Mouse (Mus musculus) embryonic facial prominence, embryonic 14.5 days (tissue): Measurements from ENCODE around the gene Stat2. TPM values are rescaled to one million over a fixed set of nuclear protein-coding genes. Genes with fewer than 3 reads are reported as not detected.

Experiments
- ATAC-seq: fragments of 200-750 bp; cut with Nextera tagmentation; 2 replicates; pipeline ENCODE4 v1.8.0; 2017; ENCODE audit warnings: low read depth, moderate number of reproducible peaks, moderate TSS enrichment
- DNase-seq: peaks from one replicate; pipeline ENCODE4 v3.0.0-alpha.2; 2015; ENCODE audit warnings: low spot score
- H3K27ac ChIP-seq: fragments of 300-500 bp; sonication (generic); replicated peaks from 2 replicates; pipeline ENCODE4 v1.5.1; 2014; ENCODE audit warnings: low read depth, mild to moderate bottlenecking, low read length, moderate library complexity
- H3K27me3 ChIP-seq: fragments of 300-500 bp; sonication (generic); replicated peaks from 2 replicates; pipeline ENCODE4 v1.6.1; 2014; ENCODE audit warnings: low read length; ENCODE audit not compliant: control insufficient read depth, insufficient read depth
- H3K36me3 ChIP-seq: fragments of 300-500 bp; sonication (generic); 2 replicates; pipeline ENCODE4 v1.6.1; 2014; ENCODE audit warnings: low read length, mixed read lengths; ENCODE audit not compliant: control insufficient read depth, insufficient read depth
- H3K4me1 ChIP-seq: fragments of 300-500 bp; sonication (generic); 2 replicates; pipeline ENCODE4 v1.6.1; 2014; ENCODE audit warnings: antibody characterized with exemption, low read length; ENCODE audit not compliant: control insufficient read depth, insufficient read depth
- H3K4me2 ChIP-seq: fragments of 300-500 bp; sonication (generic); 2 replicates; pipeline ENCODE4 v1.6.1; 2014; ENCODE audit warnings: low read depth, mild to moderate bottlenecking, low read length, moderate library complexity, mixed read lengths
- H3K4me3 ChIP-seq: fragments of 300-500 bp; sonication (generic); 2 replicates; pipeline ENCODE4 v1.5.1; 2014; ENCODE audit warnings: low read depth, mild to moderate bottlenecking, low read length
- H3K9ac ChIP-seq: fragments of 300-500 bp; sonication (generic); 2 replicates; pipeline ENCODE4 v1.6.1; 2014; ENCODE audit warnings: low read depth, mild to moderate bottlenecking, low read length, moderate library complexity, mixed read lengths
- H3K9me3 ChIP-seq: fragments of 300-500 bp; sonication (generic); 2 replicates; pipeline ENCODE4 v1.6.1; 2016; ENCODE audit warnings: low read length; ENCODE audit not compliant: control insufficient read depth
- WGBS: fragments of 180-500 bp; shearing (Covaris S2); extraction: QIAGEN DNeasy Blood & Tissue Kit; methylation state at CpG from one replicate; pipeline ENCODE4 v1.1.7; 2014; 5-methylcytosine and 5-hydroxymethylcytosine counted together
- polyA plus RNA-seq: library from polyadenylated mRNA; unstranded; fragments of >200 nt; fragmentation: Nextera tagmentation; extraction: Ambion mirVana; gene quantifications from 2 replicates; pipeline ENCODE4 v1.2.1, GENCODE M21; 2014

Gene Stat2
- polyA plus RNA-seq, 1 experiment from 2014 or later: 13.4 TPM

GRCm38 (mm10) chr10:128336195-128336594, 65.8 kb downstream of the Stat2 start:
- Histone ChIP-seq H3K9me3 (no peaks in the 10 kb centered on the region), H3K4me2 (no peak overlapping the region), H3K4me1 (0 out of 2 replicates have a peak, but pooled peaks cover 10% of the 10 kb centered on the region), H3K4me3 (no peak overlapping the region), H3K9ac (no peak overlapping the region), H3K27me3 (no peaks in the 10 kb centered on the region), H3K36me3 (no peaks in the 10 kb centered on the region), H3K27ac (no peak overlapping the region)
- no peak for ATAC-seq
- no peak for DNase-seq
- 97% methylated on average over 3 of the region's 3 CpGs for WGBS

GRCm38 (mm10) chr10:128336597-128336996, 66.2 kb downstream of the Stat2 start:
- ATAC-seq: no peak
- Histone ChIP-seq H3K27ac (peak overlapping the region; percentile 82), H3K4me3 (peak overlapping the region; percentile 68; the same call in 1 of the 2 replicates), H3K4me2 (peak overlapping the region; percentile 68), H3K9ac (no peak overlapping the region), H3K9me3 (no peaks in the 10 kb centered on the region), H3K36me3 (no peaks in the 10 kb centered on the region), H3K27me3 (no peaks in the 10 kb centered on the region), H3K4me1 (0 out of 2 replicates have a peak, but pooled peaks cover 10% of the 10 kb centered on the region)
- DNase-seq: no peak
- 88% methylated on average over 3 of the region's 3 CpGs for WGBS

DNA sequence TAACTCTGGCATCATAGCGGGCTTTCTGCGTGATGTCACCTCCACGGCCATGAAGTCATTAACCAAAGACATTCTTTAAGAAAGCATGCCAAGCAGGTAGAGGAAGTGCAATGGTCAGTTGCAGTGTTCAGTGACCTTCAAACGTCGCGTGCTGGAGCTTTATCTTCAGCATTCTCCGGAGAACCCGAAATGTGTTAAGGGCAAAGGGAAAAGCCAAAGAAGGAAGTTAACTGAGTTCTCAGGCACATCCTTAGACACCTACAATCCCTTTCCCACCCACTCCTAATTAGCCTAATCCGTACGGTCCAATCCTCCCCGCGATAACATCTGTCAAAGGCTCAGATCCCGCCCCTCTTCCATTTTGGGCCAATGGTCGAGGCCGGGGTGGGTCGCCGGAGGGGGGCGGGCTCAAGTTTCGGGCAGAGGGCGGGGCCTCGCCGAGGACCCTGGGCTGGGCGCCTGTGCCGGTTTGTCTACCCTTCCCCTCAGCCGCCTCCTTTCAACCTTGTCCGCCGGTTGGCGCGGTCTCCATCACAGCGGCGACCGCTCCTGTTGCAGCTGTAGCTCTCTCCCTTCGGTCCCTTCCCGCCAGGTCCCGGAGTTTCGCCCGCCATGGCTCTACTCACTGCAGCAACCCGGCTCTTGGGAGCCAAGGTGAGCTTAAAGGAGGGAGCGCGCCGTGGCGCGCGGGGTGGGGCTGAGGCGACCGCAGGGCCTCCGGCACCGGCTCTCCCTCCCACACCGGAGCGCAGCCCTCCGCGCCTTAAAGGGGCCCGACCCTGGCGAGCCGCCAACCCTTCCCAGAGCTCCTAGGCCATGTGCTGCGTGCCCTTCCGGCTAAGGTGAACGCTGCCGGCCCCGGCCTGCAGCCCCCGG, 67.2 kb downstream of the Stat2 start, which contains the start of gene Cs:
Gene Cs (plus strand): TSS at position 429 of the 876 bp plus-strand sequence.
- H3K4me1 ChIP-seq: 0 out of 2 replicates have a peak, but pooled peaks cover 10% of the 10 kb centered on the region
- ATAC-seq (peak; percentile 98), DNase-seq (peak; percentile 99)
- H3K9ac ChIP-seq: peak within 1 kb of the TSS; percentile 77
- peak within 1 kb of the TSS; percentile 84 for H3K27ac ChIP-seq
- H3K4me3 ChIP-seq: peak within 1 kb of the TSS; percentile 68
- WGBS: under 1% methylated on average over 51 of the region's 61 CpGs
- H3K9me3 ChIP-seq: no peaks in the 10 kb centered on the region
- H3K4me2 ChIP-seq: peak within 1 kb of the TSS; percentile 68
- no peaks in the 10 kb centered on the region for H3K27me3 ChIP-seq
- no peaks in the 10 kb centered on the region for H3K36me3 ChIP-seq

GRCm38 (mm10) chr10:128338415-128338814, 68.1 kb downstream of the Stat2 start:
- H3K27me3 ChIP-seq: no peaks in the 10 kb centered on the region
- 0 out of 2 replicates have a peak, but pooled peaks cover 10% of the 10 kb centered on the region for H3K4me1 ChIP-seq
- 17% methylated on average over 5 of the region's 5 CpGs for WGBS
- H3K27ac ChIP-seq: peak overlapping the region; percentile 84; the same call in 1 of the 2 replicates
- no peaks in the 10 kb centered on the region for H3K36me3 ChIP-seq
- peak overlapping the region; percentile 77 for H3K9ac ChIP-seq
- peak overlapping the region; percentile 62 for H3K4me2 ChIP-seq
- no peak for DNase-seq
- no peak for ATAC-seq
- no peaks in the 10 kb centered on the region for H3K9me3 ChIP-seq
- H3K4me3 ChIP-seq: peak overlapping the region; percentile 68

DNA sequence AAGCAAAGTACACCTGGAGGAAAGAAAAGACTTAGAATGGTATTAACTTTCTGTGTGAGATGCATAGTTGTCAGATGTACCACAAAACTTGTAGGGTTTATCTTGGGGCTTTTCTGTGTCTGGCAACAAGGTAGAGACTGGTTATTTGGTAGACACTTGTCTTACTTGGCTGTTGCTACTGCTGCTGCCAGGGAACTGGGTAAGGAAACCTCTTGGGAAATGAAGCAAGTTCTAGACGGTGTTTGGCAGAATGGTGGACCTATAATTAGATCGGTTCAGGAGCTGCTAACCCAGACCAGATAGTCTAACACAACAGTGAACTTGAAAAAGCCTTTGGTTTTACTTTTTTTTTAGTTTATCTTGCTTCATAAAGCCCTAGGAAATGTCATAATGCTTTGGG, 68.6 kb downstream of the Stat2 start:
- Histone ChIP-seq H3K36me3 (no peaks in the 10 kb centered on the region), H3K4me3 (peak overlapping the region; percentile 68), H3K9me3 (no peaks in the 10 kb centered on the region), H3K4me2 (peak overlapping the region; percentile 62), H3K27ac (no peak overlapping the region), H3K9ac (peak overlapping the region; percentile 20; the same call in 1 of the 2 replicates), H3K27me3 (no peaks in the 10 kb centered on the region), H3K4me1 (0 out of 2 replicates have a peak, but pooled peaks cover 10% of the 10 kb centered on the region)
- no peak for ATAC-seq
- DNase-seq: no peak
- 68% methylated on average over 2 of the region's 2 CpGs for WGBS

DNA sequence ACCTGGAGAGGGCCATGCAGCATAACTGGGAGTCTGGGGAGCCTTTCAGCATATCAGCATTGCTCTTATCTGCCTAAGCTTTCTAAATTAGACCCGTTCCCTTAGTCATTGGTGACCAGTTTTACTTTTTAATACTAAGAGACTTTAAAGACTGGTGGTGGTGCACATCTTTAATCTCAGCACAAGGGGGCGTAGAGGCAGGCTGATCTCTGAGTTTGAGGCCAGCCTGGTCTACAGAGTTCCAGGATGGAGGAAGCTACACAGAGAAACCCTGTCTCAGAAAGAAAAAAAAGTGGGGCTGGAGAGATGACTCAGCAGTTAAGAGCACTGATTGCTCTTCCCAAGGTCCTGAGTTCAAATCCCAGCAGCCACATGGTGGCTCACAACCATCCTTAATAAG, 69.9 kb downstream of the Stat2 start:
- H3K9me3 ChIP-seq: no peaks in the 10 kb centered on the region
- H3K4me2 ChIP-seq: no peak overlapping the region
- H3K27me3 ChIP-seq: no peaks in the 10 kb centered on the region
- H3K9ac ChIP-seq: no peak overlapping the region
- H3K4me1 ChIP-seq: 0 out of 2 replicates have a peak, but pooled peaks cover 13% of the 10 kb centered on the region
- H3K36me3 ChIP-seq: no peaks in the 10 kb centered on the region
- H3K4me3 ChIP-seq: no peak overlapping the region
- no peak overlapping the region for H3K27ac ChIP-seq
- 88% methylated on average over 2 of the region's 2 CpGs for WGBS
- DNase-seq: no peak
- ATAC-seq: no peak

Other genes with a start within 250 kb of the Stat2 start
- 847 and 859 TPM in 2 replicates for gene Naca, start 235.0 kb upstream of the Stat2 start, polyA plus RNA-seq
- gene Ptges3, start 211.6 kb upstream of the Stat2 start, polyA plus RNA-seq: 450 and 475 TPM in 2 replicates
- 2,069 and 2,210 TPM in 2 replicates for gene Atp5b, start 187.3 kb upstream of the Stat2 start, polyA plus RNA-seq
- 15.7 and 18.8 TPM in 2 replicates for gene Baz2a, start 179.0 kb upstream of the Stat2 start, polyA plus RNA-seq
- gene Rbms2, start 90.3 kb upstream of the Stat2 start, polyA plus RNA-seq: 31.3 and 32.4 TPM in 2 replicates
- 1.1 and 2.6 TPM in 2 replicates for gene Gls2, start 76.1 kb upstream of the Stat2 start, polyA plus RNA-seq
- gene Spryd4, start 58.8 kb upstream of the Stat2 start, polyA plus RNA-seq: 30.8 and 35.8 TPM in 2 replicates
- 0.15 and 0.35 TPM in 2 replicates for gene Mip, start 44.7 kb upstream of the Stat2 start, polyA plus RNA-seq
- gene Timeless, start 38.5 kb upstream of the Stat2 start, polyA plus RNA-seq: 35.4 and 53.3 TPM in 2 replicates
- gene Apon, start 16.5 kb upstream of the Stat2 start, polyA plus RNA-seq: 0.24 and 0.30 TPM in 2 replicates
- gene Apof, start 1.9 kb upstream of the Stat2 start, polyA plus RNA-seq: not detected in 2 replicates
- gene Il23a, start 28.2 kb downstream of the Stat2 start, polyA plus RNA-seq: 0.20 and 0.29 TPM in 2 replicates
- 23.6 and 23.8 TPM in 2 replicates for gene Pan2, start 32.8 kb downstream of the Stat2 start, polyA plus RNA-seq
- 350 and 364 TPM in 2 replicates for gene Cnpy2, start 51.9 kb downstream of the Stat2 start, polyA plus RNA-seq
- 199 and 201 TPM in 2 replicates for gene Cs, start 67.2 kb downstream of the Stat2 start, polyA plus RNA-seq
- gene Coq10a, start 98.4 kb downstream of the Stat2 start, polyA plus RNA-seq: 15.6 and 16.8 TPM in 2 replicates
- gene Ankrd52, start 106.6 kb downstream of the Stat2 start, polyA plus RNA-seq: 11.9 and 12.7 TPM in 2 replicates
- gene Slc39a5, start 130.7 kb downstream of the Stat2 start, polyA plus RNA-seq: 0.11 and 0.13 TPM in 2 replicates
- gene Nabp2, start 140.9 kb downstream of the Stat2 start, polyA plus RNA-seq: 61.9 and 63.3 TPM in 2 replicates
- gene Rnf41, start 141.1 kb downstream of the Stat2 start, polyA plus RNA-seq: 35.2 and 36.1 TPM in 2 replicates
- gene Smarcc2, start 188.7 kb downstream of the Stat2 start, polyA plus RNA-seq: 84.1 and 91.4 TPM in 2 replicates
- 1,095 and 1,174 TPM in 2 replicates for gene Myl6, start 223.6 kb downstream of the Stat2 start, polyA plus RNA-seq
- 5.6 and 6.8 TPM in 2 replicates for gene Myl6b, start 228.1 kb downstream of the Stat2 start, polyA plus RNA-seq